Mouse (Mus musculus) forebrain, embryonic 10.5 days (tissue): ENCODE measurements around the gene Sec24b. TPM values are rescaled to one million over a fixed set of nuclear protein-coding genes. Genes with fewer than 3 reads are reported as not detected.

Experiments used
- DNase-seq: peaks from one replicate; pipeline ENCODE4 v3.0.0-alpha.2; 2017; ENCODE audit warnings: low spot score; ENCODE audit errors: extremely low spot score
- H3K27ac ChIP-seq: fragments of 300-500 bp; sonication (generic); 2 replicates; pipeline ENCODE4 v1.5.1; 2016; ENCODE audit warnings: mild to moderate bottlenecking
- H3K27me3 ChIP-seq: fragments of 300-500 bp; sonication (generic); 2 replicates; pipeline ENCODE4 v1.6.1; 2016; ENCODE audit warnings: mild to moderate bottlenecking; ENCODE audit not compliant: poor library complexity, severe bottlenecking
- H3K36me3 ChIP-seq: fragments of 300-500 bp; sonication (generic); replicated peaks from 2 replicates; pipeline ENCODE4 v1.6.1; 2016; ENCODE audit warnings: mild to moderate bottlenecking, moderate library complexity
- H3K4me1 ChIP-seq: fragments of 300-500 bp; sonication (generic); 2 replicates; pipeline ENCODE4 v1.6.1; 2016
- H3K4me3 ChIP-seq: fragments of 300-500 bp; sonication (generic); 2 replicates; pipeline ENCODE4 v1.5.1; 2016; ENCODE audit warnings: mild to moderate bottlenecking, moderate library complexity
- H3K9me3 ChIP-seq: fragments of 300-500 bp; sonication (generic); 2 replicates; pipeline ENCODE4 v1.6.1; 2016; ENCODE audit warnings: mild to moderate bottlenecking, moderate library complexity
- WGBS: fragments of 180-500 bp; shearing (Covaris S2); methylation state at CpG from one replicate; pipeline ENCODE4 v1.1.7; 2016; 5-methylcytosine and 5-hydroxymethylcytosine counted together
- polyA plus RNA-seq: library from polyadenylated mRNA; unstranded; fragments of >200 nt; fragmentation: Nextera tagmentation; extraction: Ambion mirVana; gene quantifications from 2 replicates; pipeline ENCODE4 v1.2.1, GENCODE M21; 2016

Sec24b gene
- polyA plus RNA-seq, 1 experiment from 2014 or later: 36.1 TPM

DNA sequence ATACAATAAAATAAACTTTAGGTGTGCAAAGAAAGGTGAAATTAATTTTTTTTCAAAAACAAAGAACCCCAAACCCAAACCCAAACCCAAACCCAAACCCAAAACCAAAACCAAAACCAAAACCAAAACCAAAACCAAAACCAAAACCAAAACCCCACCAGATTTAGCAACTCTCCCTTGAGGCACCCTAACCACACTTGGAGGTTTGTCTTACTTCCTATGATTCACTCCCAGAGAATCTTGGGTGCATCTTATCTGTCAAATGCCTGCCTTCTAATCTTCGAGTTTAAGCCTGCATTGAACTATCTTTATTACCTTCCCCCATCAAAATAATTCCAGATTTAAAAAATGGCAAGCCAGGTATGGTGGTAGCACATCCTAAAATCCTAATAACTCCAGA, 14.4 kb upstream of the Sec24b start:
- no peaks in the 10 kb centered on the region for H3K9me3 ChIP-seq
- H3K27ac ChIP-seq: no peak overlapping the region
- H3K27me3 ChIP-seq: no peaks in the 10 kb centered on the region
- no peak for DNase-seq
- 69% methylated on average over 1 of the region's 1 CpGs for WGBS
- no peaks in the 10 kb centered on the region for H3K4me1 ChIP-seq
- H3K36me3 ChIP-seq: no peaks in the 10 kb centered on the region
- no peak overlapping the region for H3K4me3 ChIP-seq

DNA sequence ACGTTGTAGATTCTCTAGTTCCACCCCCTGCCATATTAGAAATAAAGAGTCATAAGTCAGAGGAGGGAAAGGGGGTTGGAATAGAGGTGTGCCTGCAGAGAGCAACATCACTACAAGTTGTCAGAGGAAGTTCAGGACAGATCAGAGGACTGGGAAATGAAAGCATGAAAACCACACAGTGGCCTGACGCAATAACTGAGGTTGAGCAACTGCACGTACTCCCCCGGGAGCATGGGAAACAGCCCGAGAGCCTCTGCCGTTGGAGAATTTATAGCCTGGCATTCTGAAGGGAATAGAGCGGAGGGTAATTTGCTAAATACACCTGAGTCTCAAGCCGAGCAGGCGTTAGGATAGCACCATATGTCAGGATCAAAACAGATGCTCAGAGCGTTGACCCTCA, 11.7 kb upstream of the Sec24b start:
- Histone ChIP-seq H3K27me3 (no peaks in the 10 kb centered on the region), H3K4me3 (no peak overlapping the region), H3K27ac (no peak overlapping the region), H3K36me3 (no peaks in the 10 kb centered on the region), H3K4me1 (no peaks in the 10 kb centered on the region), H3K9me3 (no peaks in the 10 kb centered on the region)
- WGBS: 88% methylated on average over 10 of the region's 10 CpGs
- no peak for DNase-seq

DNA sequence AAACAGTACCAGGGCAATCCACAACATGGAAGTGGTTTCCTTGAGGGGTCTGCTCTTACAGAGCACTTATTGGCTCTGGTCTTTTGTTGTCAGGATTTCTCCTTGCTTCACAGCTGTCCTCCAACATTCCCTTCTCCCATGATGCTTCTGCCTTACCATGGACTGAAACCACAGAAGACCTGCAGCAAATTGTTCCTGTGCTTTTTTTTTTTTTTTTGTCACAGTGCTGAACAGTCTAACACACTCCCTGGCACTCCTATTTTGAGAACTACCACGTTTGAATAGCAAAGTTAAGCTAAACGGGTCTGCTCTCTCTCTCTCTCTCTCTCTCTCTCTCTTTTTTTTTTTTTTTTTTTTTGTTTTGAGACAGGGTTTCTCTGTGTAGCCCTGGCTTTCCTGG, 10.6 kb upstream of the Sec24b start:
- no peaks in the 10 kb centered on the region for H3K4me1 ChIP-seq
- H3K36me3 ChIP-seq: no peaks in the 10 kb centered on the region
- 88% methylated on average over 2 of the region's 2 CpGs for WGBS

DNA sequence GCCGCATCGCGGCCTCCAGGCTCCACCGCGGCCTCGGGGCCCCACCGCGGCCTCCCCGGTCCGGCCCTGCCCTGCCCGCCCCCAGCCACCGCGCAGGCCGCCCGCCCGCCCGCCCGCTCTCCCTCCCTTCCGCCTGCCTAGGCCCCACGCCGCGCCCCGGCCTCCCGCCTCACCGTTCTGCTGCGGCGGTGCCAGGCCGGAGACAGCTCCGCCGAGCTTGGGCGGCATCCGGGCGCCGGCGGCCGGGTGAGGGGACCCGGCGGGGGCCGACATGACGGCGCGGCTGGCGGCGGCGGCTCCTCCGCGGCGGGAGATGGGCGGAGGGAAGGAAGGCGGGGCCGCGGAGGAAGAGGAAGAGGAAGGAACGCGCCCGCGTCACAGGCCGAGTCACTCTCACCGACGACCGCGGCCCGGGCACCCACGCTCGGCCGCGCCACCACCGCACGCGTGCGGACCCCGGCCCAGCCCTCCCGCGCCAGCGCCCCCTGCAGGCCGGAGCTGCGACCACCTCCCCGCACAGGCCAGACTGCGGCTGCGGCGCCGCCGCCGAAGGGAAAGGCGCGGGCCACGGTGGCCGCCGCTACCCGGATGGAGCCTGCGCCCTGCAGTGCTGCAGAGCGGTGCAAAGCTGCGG, 840 bp downstream of the Sec24b start:
- Histone ChIP-seq H3K27me3 (no peaks in the 10 kb centered on the region; the same call in 1 of the 2 replicates), H3K9me3 (no peaks in the 10 kb centered on the region), H3K4me1 (peaks cover 51% of the 10 kb centered on the region), H3K27ac (peak overlapping the region; percentile 98), H3K36me3 (peaks cover 15% of the 10 kb centered on the region), H3K4me3 (peak overlapping the region; percentile 92)
- 0% methylated on average over 54 of the region's 92 CpGs for WGBS
- peak; percentile 84 for DNase-seq

More for the DNA sequence above, 10.6 kb upstream of the Sec24b start:
- Histone ChIP-seq H3K27ac (no peak overlapping the region), H3K27me3 (no peaks in the 10 kb centered on the region), H3K4me3 (no peak overlapping the region), H3K9me3 (no peaks in the 10 kb centered on the region)
- no peak for DNase-seq

DNA sequence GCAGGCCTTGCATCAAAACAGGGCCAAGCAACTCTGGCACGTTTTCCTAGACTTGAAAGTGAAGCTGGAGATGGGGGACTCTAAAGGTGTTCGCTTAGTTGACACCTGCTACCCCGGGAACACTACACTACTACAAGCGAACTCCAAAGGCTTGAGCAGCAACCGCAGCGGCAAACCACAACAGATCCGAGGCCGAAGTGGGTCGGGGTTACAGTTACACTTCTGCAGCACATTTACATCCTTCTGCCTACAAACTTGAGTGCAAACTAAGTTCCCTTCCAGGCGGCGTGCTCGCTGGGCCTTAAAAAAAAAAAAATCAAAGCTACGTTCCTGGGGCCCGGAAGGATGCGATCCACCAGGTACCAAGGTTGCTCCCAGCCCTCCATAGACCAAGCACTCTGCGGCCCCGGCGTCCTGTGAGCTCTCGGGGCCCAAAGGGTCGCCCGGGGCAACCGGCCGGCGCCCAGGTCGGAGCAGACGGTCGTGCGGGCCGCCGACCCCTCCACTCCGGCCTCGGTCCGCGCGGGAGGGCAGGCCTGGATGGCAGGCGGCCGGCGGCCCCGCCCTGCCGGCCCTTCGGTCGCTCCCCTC, 1.5 kb downstream of the Sec24b start:
- H3K9me3 ChIP-seq: no peaks in the 10 kb centered on the region
- peaks cover 19% of the 10 kb centered on the region for H3K36me3 ChIP-seq
- H3K4me1 ChIP-seq: peaks cover 50% of the 10 kb centered on the region
- DNase-seq: no peak
- peak overlapping the region; percentile 92 for H3K4me3 ChIP-seq
- no peaks in the 10 kb centered on the region; the same call in 1 of the 2 replicates for H3K27me3 ChIP-seq
- 2% methylated on average over 38 of the region's 42 CpGs for WGBS
- H3K27ac ChIP-seq: peak overlapping the region; percentile 98

DNA sequence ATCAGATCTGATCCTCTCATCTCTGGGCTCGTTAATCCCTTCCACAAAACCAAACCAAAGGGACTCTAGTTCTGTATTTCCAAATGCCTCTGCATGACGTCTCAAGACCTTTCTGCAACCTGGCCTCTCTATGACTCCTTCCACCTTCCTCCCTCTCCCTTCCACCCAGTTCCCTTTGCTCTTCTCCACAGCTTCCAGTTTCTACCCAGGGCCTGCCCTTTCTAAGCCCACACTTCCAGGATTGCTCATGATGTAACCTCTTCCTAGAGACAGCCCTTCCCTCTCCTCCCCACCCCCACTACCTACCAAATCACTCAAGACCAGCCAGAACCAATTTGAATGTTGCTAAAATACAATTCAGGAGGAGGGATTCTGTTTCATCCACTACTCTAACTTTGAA, 2.9 kb downstream of the Sec24b start:
- peaks cover 50% of the 10 kb centered on the region for H3K4me1 ChIP-seq
- H3K9me3 ChIP-seq: no peaks in the 10 kb centered on the region
- 70% methylated on average over 2 of the region's 2 CpGs for WGBS
- 0 out of 2 replicates have a peak overlapping the region, but pooled peaks have one; percentile 31 for H3K27ac ChIP-seq
- no peak for DNase-seq
- peak overlapping the region; percentile 92; the same call in 1 of the 2 replicates for H3K4me3 ChIP-seq
- H3K36me3 ChIP-seq: peaks cover 31% of the 10 kb centered on the region
- no peaks in the 10 kb centered on the region for H3K27me3 ChIP-seq

DNA sequence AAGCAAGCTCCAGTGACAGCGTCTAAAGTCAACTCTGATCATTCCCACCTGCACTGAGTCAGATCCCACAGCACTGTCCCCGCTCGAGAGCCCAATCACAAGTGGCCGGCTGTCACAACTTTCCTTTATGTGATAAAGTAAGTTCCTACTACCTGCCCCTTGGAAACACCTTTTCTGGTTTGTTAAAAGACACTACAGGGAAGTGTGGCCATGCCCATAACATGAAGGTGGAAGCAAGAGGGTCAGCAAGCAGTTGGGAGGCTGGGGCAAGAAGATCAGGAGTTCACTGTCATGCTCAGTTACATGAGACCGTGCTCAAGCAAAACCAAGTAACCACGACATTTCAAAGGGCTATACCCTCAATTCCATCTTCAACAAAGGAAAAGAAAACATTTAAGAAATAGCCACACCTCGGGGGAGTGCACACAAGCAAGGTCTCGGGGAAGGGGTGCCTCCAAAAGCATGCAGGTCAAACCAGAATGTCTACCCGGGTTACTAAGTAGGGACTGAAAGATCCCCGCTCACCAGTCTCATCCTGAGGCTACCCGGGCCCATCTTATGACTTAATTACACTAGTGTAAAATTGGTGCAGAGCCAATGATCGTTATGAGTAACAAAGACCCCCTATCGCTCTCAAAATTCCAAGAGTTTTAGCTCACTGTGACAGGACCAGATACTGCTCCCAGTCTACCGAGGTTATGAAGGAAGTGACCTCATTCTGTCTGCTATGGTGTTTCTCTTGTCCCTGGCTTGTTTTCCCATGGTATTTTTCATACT, 3.6 kb downstream of the Sec24b start:
- WGBS: 85% methylated on average over 14 of the region's 14 CpGs
- no peak for DNase-seq
- peaks cover 34% of the 10 kb centered on the region for H3K36me3 ChIP-seq
- no peaks in the 10 kb centered on the region for H3K9me3 ChIP-seq
- H3K27me3 ChIP-seq: no peaks in the 10 kb centered on the region
- H3K4me1 ChIP-seq: peaks cover 56% of the 10 kb centered on the region
- no peak overlapping the region for H3K27ac ChIP-seq
- H3K4me3 ChIP-seq: no peak overlapping the region; the same call in 1 of the 2 replicates

DNA sequence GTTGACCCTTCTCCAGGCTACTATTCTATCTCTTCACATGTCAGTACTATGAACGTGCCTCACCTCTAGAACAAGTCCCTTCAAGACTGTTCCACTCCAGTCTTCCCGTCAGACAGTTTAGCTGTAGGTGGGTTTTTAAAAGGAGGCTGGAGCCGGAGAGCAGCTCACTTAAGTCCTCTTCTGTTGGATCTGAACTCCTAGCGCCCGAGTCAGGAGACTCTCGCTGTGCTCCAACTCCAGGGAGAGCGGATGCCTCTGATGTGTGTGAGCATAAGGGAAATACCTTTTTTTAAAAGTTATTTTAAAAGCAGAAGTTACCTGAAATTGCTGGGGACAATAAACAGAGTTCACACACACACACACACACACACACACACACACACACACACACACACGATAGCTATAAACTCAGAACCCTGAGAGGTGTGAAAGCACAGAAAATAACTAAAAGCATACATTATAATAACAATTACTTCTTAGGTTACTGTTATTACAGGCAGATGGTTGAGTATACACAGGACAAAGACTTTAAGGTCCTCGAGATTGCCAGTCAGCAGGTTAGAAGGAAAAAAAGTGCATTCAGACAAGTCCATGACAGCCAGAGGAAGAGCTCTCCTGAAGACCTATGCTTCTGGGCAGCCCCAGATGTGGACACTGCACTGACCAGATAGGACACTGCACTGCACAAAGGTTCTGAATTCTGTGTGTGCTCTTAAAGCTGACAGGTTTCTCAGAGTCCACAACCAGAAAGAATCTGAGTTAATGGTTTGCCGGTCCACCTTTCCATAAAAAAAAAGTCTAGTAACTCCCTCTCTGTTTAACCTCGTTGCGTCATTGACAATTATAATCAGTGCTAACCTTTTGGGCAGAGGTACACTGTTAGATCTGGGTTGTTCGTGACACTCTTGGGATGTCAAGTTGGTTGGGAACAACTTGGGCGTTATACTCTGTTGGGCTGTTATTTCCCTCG, 5.7 kb downstream of the Sec24b start:
- no peaks in the 10 kb centered on the region for H3K9me3 ChIP-seq
- no peaks in the 10 kb centered on the region for H3K27me3 ChIP-seq
- 92% methylated on average over 15 of the region's 15 CpGs for WGBS
- H3K27ac ChIP-seq: no peak overlapping the region
- peaks cover 50% of the 10 kb centered on the region for H3K36me3 ChIP-seq
- H3K4me1 ChIP-seq: peaks cover 45% of the 10 kb centered on the region
- no peak overlapping the region for H3K4me3 ChIP-seq
- no peak for DNase-seq

DNA sequence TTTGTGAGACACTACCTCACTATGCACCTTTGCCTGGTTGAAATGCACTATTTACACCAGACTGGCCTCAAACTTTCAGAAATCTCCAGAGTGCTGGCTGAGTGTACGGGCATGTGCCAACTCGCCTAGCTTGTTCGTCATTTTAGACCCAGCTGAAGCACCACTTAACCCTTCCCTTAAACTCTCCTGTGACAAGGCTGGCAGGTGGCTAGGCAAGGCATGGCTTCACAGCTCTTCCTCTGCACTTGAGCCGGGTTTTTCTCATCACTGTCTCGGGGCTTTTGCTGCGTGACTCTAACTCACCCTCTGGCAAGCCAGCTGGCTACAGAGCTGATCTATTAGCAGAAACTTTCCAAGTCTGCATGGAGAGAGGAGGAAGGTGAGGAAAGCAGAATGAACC, 6.8 kb downstream of the Sec24b start:
- no peaks in the 10 kb centered on the region for H3K27me3 ChIP-seq
- H3K27ac ChIP-seq: no peak overlapping the region
- peaks cover 58% of the 10 kb centered on the region for H3K36me3 ChIP-seq
- WGBS: 87% methylated on average over 6 of the region's 6 CpGs
- peaks cover 4% of the 10 kb centered on the region; the same call in 1 of the 2 replicates for H3K9me3 ChIP-seq
- H3K4me3 ChIP-seq: no peak overlapping the region
- H3K4me1 ChIP-seq: peaks cover 41% of the 10 kb centered on the region
- DNase-seq: no peak

DNA sequence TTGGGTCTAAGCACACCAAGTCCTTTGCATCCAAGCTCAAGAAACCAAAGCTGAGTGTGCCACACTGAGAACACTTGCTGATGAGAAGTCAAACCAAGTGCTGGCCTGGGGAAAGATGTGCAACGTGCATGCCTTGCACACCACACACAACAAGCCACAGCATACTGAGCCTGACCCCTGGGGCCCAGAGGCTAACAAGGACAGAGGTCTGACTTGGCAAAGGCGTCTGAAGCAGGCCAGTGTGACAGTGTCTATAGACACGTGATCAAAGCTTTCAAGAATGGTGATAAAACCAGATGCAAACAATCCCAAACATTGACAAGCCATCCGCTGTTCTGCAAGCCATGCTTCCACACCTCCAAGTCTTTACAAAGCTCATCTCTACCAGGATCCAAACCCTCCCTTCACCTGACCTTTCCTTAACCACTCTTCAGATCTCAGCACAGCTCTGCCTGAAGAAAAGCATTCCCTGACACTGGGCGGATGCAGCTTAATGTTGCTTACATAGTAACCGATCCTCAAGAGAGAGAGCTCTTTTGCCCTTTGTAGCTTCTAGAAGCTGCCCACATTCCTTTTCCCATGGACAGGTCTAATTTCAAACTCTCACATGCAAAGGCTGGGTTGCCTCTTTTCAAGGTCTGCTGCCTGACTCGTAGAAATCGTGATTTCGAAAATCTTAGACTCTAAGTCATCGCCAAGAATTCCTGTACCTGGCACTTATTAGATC, 7.8 kb downstream of the Sec24b start:
- peaks cover 30% of the 10 kb centered on the region for H3K4me1 ChIP-seq
- H3K27me3 ChIP-seq: no peaks in the 10 kb centered on the region
- no peak overlapping the region for H3K27ac ChIP-seq
- no peak for DNase-seq
- H3K9me3 ChIP-seq: peaks cover 7% of the 10 kb centered on the region; the same call in 1 of the 2 replicates
- no peak overlapping the region for H3K4me3 ChIP-seq
- WGBS: 81% methylated on average over 10 of the region's 10 CpGs
- H3K36me3 ChIP-seq: peaks cover 63% of the 10 kb centered on the region

DNA sequence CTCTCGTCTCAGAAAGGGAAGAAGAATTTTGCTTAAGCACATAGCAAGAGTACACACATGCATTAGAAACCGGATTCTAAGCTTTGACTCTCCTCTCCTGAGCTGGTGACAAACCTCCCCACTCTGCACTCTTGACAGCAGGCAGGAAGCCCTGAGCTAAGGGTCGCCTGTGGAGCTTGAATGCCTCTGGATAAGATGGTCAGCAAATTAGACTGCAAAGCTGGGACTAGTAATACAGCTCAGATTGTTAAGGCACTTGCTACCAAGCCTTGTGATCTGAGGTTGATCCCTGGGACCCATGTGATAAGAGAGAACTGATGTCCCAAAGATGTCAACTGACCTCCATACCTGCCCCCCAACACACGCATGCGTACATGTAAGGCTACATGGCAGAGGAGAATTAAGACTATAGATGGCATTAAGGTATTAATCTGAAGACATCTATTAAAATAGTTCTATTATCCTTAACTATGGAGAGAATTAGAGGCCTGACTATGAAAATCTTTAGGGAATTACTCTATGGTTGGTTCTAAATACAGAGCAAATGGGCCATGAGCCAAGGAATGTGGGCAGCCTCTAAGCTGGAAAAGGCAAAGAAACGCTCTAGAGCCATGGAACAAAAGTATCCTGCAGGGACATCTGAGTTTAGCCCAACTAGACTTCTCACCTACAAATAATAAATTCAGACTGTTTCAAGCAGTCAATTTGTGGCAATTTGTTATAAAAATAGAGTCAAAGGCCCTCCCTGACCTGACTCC, 8.6 kb downstream of the Sec24b start:
- H3K27me3 ChIP-seq: no peaks in the 10 kb centered on the region
- H3K4me1 ChIP-seq: peaks cover 22% of the 10 kb centered on the region
- WGBS: 83% methylated on average over 6 of the region's 6 CpGs
- H3K27ac ChIP-seq: no peak overlapping the region
- peaks cover 67% of the 10 kb centered on the region for H3K36me3 ChIP-seq
- H3K4me3 ChIP-seq: no peak overlapping the region
- H3K9me3 ChIP-seq: peaks cover 7% of the 10 kb centered on the region; the same call in 1 of the 2 replicates
- no peak for DNase-seq
